Mouse (Mus musculus) skeletal muscle tissue, adult 2 months (tissue): ENCODE measurements around the gene 1700001C19Rik.
"Not testable (repeated sequence)": the region's sequence is repeated elsewhere in the genome, so short reads cannot be mapped to it uniquely, and the experiment has no call there.

Experiments used
- DNase-seq: peaks from one replicate; pipeline ENCODE4 v3.0.0-alpha.2; 2012; ENCODE audit warnings: low read depth, low spot score

Gene 1700001C19Rik

DNA sequence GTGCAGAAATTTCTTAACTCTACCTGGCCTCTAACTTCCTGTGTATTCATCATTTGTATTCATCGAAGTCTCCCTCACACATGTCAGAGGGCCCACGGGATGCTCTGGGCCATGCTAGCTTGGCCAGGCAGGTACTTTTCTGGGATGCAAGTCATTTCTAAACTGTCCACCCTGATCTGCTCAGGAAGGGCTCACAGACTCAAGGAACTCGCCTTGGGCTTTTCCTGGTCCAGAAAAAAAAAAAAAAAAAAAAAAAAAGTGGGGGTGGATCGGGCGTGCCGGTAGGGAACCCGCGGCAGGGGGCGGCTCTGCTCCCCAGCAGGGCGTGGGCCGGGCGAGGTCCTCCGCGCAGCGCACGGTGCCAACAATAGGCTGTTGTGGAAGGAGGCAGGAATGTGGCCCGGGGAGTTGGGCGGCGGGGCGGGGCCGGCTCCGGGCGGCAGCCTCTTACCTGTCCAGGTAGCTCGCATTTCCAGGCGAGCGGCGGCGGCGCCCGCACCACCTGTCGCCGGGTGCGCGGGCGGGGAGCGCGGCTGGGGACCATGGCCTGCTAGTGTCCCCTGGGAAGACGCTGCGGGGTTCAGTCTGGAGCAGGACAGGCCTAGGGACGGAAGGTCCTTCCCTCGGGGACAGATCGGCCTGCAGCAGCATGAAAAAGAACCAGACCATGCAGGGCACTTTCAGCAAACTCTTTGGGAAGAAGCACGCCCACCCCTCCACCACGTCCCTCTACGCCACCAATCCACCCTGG, 845 bp downstream of the 1700001C19Rik start, which contains the start of gene AI661453:
Gene AI661453 (plus strand): TSS at position 460 of the 751 bp plus-strand sequence.
- no peak for DNase-seq

DNA sequence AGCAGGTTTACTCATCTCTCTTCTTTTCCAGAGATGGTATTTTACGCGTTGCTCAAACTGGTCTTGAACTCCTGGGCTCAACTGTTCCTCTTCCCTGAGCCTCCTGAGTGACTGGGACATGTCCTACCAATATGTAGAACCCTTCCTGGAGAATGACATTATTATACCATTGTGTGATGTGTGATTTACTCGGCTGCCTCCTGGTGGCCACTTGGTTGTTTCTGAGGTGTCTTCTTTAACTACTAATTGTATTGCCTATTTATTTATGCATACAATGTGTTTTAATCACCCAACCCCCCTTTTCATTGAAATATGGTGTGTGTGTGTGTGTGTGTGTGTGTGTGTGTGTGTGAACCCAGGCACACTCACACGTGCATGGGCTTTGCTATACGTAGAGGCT, 6.4 kb downstream of the 1700001C19Rik start:
- no peak for DNase-seq

DNA sequence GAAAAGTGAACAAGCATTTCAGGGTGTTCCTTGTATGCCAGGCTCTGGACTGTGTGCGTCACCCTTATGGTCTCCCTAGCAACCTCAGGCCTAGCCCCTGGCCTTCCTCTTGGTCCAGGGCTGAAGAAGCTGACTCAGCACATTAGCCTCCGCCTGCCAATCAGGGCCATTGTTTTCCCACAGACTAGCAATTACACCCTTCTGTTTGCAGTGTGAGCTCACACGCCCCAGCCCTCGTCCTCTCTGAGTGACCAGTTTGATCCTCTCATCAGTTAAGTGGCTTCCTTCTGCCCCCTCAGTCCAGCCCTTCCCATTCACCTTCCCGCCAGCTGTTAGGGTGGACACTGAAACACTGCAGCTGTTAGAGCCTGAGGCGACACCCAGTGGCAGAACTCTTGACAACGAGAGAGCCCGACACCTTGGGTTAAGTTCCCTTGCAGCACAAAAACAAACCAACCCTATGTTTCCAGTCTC, 8.3 kb downstream of the 1700001C19Rik start:
- DNase-seq = no peak

DNA sequence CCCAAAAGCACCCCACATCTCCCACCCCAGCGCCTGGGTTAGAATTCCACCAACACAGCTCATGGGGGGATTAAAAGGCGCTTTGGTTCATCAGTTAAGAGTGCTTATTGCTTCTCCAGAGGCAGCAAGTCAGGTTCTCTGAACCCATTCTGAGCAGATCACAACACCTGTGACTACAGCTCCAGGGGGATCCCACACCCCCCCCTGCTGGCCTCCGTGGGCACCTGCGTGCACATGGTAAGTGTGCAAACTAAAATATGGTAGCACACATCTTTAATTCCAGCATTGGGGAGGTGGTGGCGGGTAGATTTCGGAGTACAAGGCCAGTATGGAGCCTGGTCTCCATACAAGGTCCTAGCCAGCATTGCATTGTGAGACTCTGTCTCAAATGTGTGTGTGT, 9.9 kb downstream of the 1700001C19Rik start:
- DNase-seq = no peak

DNA sequence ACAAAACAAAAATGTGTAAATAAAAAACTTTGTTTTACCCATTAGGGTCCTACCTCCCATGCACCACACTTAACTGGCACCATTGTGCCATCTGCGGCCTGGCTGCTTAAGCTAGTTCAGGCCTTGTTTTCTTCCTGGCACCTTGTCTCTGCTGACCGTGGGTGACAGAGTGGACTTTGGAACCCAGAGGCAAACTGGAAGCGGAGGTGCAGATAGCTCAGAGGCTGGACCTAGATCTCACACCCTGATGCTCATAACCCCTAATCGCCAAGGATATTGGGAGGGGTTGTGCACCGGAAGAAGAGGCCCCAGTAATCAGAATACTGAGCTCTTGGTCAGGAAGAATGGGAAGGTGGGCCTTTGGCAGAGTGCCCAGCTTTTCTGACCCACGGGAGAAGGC, 13.0 kb downstream of the 1700001C19Rik start:
- no peak for DNase-seq

DNA sequence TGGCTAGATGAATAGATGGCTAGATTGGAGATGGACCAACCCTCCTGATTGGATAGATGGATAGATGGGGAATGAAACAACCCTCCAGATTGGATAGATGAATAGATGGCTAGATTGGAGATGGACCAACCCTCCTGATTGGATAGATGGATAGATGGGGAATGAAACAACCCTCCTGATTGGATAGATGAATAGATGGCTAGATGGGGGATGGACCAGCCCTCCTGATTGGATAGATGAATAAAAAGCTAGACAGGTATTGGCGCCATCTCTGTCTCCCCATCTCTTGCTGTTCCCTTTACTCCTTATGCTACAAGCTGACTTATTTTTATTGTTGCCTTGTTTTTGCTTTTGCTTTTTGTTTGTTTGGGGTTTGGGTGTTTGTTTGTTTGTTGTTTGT, 14.6 kb downstream of the 1700001C19Rik start:
- not testable (repeated sequence) for DNase-seq

DNA sequence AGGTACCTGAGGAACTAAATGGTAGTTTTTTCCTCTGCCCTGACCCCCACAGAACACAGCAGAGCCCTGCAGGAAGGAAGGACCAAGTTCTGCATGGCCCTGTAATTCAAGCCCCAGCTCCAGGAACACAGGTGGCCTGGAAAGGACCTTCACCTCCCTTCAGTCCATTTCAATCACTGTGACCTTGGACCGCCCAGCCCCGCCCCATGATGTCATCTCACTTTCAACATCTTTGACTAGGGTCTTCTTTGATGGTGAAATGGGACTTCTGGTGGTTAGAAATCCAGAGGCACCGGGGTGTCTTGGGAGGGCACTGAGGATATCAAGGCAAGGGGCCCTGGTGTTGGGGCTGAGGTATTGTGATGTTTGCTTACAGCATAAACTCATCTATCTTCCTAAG, 15.6 kb downstream of the 1700001C19Rik start:
- no peak for DNase-seq

DNA sequence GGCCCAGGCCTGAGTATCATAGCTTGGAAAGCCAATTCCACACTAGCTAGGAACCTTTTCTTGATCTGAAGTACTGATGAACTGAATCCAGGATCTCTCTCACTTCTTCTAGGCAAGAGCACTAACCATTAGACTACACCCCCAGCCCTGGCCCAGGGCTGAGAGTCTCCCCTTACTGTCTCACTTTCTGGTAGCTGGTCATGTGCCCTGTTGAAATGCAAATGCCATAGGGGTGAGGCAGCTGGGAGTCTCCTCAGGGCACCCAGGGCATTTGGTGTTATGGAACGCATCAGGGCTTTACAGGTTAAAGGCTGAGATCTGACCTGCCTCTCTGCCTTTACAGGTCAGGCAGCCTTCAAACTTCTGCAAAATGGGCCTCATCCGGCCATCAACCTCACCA, 17.0 kb downstream of the 1700001C19Rik start:
- DNase-seq = no peak

DNA sequence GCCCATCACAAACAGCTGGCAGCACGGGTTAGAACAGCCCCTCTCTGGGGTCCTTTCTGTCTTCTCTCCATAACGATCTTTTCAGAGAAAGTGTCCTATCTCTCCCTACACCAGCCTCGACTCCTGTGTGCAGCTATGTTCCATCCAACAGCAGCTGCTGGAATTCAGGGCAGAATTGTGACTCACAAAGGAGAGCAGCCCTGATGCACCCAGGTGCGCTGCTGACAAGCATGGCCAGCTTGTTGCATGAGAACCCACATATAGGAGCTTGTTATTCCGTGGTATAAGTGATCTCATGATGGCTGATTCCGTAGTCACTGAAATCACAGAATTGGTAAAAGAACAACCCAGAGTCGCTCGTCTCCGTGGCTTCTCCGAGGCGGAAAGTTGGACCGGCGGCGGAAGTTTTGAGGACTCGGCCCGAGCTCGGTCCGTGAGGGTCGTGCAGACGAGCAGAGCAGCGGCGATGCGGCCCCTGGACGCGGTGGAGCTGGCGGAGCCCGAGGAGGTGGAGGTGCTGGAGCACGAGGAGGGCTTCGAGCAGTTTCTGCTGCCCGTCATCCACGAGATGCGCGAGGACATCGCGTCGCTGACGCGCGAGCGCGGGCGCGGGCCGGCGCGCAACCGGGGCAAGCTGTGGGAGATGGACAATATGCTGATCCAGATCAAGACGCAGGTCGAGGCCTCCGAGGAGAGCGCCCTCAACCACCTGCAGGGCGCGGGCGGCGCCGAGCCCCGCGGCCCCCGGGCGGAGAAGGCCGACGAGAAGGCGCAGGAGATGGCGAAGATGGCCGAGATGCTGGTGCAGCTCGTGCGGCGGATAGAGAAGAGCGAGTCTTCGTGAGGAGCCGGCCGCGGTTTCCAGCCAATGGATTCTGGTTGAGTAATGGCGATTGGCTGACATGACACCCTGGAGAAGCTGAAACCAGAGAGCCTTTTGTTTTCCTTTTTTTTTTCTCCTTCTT, 27.0 kb downstream of the 1700001C19Rik start:
- not testable (repeated sequence) for DNase-seq

DNA sequence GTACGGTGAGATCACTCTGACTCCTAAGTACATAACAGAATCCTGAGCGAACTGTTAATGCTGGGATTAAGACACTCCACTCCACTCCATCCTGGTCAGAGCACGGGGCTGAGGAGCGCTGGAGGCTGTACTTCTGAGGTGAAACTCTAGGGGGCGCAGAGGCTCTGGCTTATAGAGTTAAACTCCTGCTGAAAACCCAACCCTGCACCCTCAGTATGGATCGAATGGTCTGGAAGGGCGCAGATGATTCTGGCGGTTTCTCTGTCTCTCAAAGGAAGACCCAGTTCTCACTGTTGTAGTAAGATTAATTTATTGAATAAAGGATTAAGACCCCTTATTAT, 28.6 kb downstream of the 1700001C19Rik start:
- no peak for DNase-seq

DNA sequence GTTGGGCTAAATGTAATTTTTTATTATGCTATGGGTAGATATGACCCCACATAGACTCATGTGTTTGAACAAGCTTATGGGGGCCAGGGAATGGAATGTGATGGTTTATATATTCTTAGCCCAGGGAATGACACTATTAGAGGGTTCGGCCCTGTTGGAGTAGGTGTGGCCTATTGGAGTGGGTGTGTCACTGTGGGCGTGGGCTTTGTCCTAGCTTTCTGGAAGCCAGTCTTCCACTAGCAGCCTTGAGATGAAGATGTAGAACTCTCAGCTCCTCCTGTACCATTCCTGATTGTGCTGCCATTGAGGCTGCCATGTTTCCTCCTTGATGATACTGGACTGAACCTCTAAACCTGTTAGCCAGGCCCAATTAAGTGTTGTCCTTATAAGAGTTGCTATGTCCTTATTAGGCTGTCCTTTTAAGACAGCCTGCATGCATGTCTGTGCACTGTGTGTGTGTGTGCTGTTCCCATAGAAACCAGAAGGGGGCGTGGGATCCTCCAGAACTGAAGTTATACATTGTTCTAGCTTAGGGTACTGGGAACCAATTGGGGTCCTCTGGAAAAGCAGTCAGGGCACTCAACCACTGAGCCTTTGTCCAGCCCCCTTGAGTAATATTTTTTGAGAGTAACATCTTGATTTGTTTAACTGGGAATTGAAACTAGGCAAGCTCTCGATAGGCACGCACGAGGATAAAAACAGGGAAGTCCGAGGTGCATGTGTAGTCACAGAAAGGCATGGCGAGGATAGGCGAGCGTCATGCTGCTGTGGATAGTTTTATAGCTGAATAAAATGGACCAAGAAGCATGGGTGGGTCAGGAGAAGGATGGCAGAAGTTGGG, 29.2 kb downstream of the 1700001C19Rik start:
- no peak for DNase-seq

DNA sequence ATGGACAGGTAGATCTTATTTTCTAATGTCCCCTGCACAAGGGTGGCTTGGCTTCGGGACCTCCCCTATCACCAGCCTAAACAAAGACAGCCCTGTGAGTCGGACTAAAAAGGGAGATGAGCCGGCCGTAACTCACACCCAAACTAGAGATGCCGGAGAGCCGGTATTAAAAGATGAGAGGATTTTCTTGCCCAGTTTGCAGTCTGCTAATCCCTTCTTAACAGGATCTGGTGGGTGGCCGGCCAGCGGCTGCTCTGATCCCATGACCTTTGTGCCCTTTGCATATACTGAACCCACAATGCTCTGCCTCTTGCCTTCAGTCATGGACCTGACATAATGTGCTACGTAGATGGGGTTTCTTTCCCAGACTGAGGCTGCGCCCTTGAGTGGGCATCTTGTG, 36.7 kb downstream of the 1700001C19Rik start, which contains the start of gene Guca1a:
Gene Guca1a (minus strand): TSS at position 134 of the 400 bp plus-strand sequence.
- no peak for DNase-seq

DNA sequence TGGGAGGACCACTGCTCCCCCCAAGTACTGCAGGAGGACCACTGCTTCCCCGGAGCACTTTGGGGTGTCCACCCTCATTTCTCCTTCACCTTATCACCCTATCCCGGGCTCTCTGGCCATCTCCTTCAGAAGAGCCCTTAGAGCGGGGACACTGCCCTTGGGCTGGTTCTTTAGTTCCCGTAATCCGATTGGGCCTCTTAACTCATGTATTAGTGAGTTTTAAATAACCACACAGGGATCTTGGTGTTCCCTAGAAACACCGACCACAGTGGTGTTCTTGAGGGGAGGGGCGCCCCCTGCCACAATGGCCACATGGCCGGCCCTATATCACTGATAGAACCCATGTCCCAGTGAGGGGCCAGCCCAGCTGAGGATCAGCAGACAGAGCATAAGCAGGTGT, 38.1 kb downstream of the 1700001C19Rik start:
- no peak for DNase-seq

DNA sequence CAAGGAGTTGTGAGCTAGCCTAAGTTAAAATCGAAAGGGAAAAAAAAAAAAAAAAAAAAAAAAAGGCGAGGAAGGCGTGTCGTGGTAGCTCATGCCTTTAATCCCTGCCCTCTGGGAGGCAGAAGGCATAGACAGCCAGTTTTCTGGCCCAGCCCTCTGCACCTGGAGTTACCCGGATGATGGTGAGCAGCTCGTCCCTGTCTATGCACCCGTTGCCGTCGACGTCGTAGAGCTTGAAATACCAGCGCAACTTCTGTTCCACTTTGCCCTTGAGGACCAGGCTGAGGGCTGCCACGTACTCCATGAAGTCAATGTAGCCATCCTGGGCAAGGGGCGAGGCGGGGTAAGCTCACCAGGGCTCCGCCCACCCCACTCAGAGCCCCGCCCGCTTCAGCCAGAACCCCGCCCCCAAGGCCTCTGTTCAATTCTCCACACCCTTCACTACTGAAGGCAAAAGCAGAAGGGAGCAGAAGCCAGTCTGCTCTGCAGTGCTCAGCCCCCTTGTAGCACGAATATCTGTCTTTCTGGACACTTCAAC, 41.7 kb downstream of the 1700001C19Rik start:
- peak; percentile 21 for DNase-seq

DNA sequence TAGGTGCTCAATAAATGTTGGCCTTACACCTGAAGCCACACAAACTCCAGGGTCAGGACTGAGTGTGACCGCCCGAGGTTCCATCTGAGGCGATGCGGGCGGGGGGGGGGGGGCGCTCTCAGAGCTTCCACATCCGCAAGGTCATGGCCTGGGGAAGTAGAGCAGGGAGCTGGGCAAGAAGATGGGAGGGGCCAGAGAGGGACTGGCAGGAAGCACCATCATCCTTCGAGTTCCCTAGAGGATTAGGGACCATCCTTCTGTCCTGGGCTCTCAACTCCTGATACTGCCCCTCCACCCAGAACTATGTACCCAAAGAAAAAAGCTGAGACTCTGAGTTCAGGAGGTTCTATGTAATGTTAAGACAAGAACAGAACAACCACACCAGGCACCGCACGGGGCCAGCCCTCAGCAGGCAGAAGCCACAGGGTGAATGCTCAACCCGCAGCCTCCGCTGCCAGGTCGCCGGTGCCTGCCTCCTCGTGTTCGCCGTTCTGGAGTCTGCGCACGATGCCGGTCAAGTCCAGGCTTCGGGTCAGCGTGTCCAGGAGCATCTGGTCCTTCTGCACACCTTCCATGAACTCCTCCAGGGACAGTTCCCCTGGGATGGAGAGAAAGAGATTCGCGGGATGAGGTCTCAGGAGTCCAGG, 42.8 kb downstream of the 1700001C19Rik start:
- DNase-seq = no peak

DNA sequence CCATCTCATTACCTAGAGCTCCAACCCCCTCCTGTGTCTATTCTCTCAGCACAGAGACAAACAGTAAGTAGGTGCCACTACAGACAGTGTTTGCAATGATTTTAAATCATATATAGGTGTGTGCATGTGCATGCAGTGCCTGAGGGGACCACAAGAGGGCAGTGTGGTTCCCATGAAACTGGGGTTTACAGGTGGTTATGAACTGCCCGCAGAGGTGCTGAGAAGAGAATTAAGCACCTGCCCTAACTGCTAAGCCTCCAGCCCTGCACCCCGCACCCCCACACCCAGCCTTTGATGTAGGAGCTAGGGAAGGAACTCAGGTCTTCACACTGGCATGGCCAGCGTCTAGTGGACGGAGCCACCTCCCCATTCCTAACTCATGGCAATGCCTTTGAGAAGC, 50.5 kb downstream of the 1700001C19Rik start:
- no peak for DNase-seq

DNA sequence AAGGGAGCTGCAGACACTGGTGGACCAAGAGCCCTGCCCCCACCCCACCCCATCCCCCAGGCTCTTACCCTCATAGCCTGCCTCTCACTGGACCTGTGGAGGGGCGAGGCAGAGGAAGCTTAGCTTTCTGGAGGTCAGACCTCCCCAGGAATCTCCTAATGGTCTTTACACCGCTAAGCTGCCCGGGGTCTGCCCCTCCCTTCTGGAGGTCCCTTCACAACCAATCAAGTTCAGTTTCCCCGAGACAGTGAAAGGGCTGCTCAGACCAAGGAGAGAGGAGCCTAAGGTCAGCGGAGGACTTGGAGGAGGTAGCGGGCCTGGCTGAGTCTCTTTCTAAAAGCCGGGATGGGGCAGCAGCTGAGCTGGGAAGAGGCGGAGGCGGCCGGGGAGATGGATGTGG, 52.0 kb downstream of the 1700001C19Rik start, which contains the start of gene Guca1b:
Gene Guca1b (plus strand): TSS at position 249 of the 400 bp plus-strand sequence.
- DNase-seq = no peak

DNA sequence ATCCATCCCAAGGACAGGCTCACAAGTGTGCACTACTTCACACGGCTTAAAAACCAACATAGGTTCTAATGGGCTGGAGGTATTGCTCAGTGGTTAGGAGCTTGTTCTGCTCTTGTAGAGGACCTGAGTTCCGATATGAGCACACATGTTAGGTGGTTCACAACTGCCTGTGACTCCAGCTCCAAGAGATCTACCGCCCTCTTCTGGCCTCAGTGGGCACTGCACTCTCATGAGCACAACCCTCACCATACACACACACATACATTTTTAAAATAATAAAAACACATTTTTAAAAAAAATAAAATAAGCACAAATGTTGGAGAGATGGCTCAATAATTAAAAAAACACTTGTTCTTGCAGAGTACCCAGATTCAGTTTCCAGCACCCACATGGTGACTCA, 53.1 kb downstream of the 1700001C19Rik start:
- DNase-seq = no peak

DNA sequence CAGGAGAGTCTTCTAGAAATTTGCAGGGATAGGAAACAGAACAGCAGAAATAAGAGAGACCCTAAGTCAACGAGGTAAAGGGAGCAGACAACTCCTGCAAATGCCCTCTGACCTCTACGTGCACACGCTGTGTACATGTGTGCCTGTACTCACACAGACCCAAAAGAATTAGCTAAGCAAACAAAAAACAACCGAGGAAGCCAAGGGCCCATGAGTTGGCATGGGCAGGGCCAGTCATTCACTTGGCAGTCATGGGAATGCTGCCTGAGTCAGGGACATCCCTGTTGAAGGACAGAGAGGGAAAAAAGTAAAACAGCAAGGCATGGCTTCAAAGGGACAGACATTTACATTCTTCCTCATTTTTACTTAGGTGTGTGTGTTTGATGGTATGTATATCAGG, 53.9 kb downstream of the 1700001C19Rik start:
- no peak for DNase-seq

DNA sequence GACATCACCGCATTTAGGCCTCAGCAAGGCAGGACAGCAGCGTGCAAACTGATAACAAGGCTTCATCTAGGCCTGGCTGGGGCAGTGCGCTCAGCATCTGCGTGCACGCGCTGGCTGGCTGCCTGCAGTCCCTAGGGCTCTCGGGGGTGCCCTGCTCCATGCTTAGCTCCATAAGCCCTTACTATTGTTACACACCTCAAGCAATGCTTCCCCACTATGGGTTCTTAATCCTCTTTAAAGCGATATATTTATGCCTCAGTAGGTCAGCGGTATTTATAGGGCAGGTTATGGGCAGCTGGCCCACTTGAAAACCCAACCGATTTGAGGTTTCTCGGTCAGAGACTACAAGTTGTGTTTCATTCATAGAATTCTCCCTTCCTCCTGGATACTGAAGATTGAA, 55.3 kb downstream of the 1700001C19Rik start:
- DNase-seq = no peak

DNA sequence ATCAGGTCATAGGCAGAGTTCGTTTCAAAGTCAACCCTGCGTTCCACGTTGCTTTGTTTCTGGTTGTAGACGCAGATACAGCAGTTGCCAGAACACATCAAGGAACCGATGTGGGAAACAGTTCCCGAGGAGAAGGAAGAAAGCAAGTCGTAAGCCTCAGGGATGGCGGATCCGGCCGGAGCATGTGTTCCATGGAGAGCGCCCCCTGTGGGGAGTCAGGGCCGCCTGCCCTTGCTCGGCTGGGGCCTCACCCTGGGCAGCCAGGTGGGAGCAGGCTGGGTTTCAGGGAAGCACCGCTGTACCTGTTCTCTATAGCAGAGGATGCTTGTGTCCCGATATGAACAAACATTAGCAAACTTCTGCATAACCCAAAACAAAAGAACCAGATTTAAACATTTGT, 59.0 kb downstream of the 1700001C19Rik start:
- no peak for DNase-seq
